Mouse (Mus musculus) mammary gland, adult 2 months (tissue): ENCODE data around the gene Gm20834. TPM values are rescaled to one million over a fixed set of nuclear protein-coding genes. Genes with fewer than 3 reads are reported as not detected.

Experiments used
- polyA plus RNA-seq: library from polyadenylated mRNA; depleted of rRNA; stranded (reverse); fragments of >200 nt; gene quantifications from 2 replicates; pipeline ENCODE4 v1.2.3, GENCODE M21; 2012; ENCODE audit warnings: low replicate concordance; rRNA removed

Gm20834 gene
- not detected in 2 replicates for polyA plus RNA-seq

GRCm38 (mm10) chrY:10324489-10324888 is at the start of gene Gm20834:
Gm20834 (minus strand) TSS chrY:10324589.

Other genes with a start within 250 kb of the Gm20834 start
- gene Gm21310, start 177.4 kb downstream of the Gm20834 start, polyA plus RNA-seq, result not detected in 2 replicates
- not detected in 2 replicates for gene Gm28510, start 88.1 kb upstream of the Gm20834 start, polyA plus RNA-seq
- not detected in 2 replicates for gene Gm20737, start 211.5 kb upstream of the Gm20834 start, polyA plus RNA-seq
- gene Gm21775, start 228.9 kb upstream of the Gm20834 start, polyA plus RNA-seq, result not detected in 2 replicates